Mouse (Mus musculus): ENCODE data around the gene Grk5.
"Not testable (repeated sequence)": the region's sequence is repeated elsewhere in the genome, so short reads cannot be mapped to it uniquely, and the experiment has no call there.

Gene Grk5

GRCm38 (mm10) chr19:60915236-60915635 lies 25.7 kb downstream of the Grk5 start:
- DNase-seq, result no peak

GRCm38 (mm10) chr19:60915862-60916261 lies 26.3 kb downstream of the Grk5 start:
- no peak for DNase-seq

GRCm38 (mm10) chr19:60916869-60917570 lies 27.5 kb downstream of the Grk5 start:
- no peak for DNase-seq

GRCm38 (mm10) chr19:60924534-60924933 lies 35.0 kb downstream of the Grk5 start:
- not testable (repeated sequence) for DNase-seq

- DNase-seq, result no peak
Measured at GRCm38 (mm10) chr19:60935001-60935400, 45.5 kb downstream of the Grk5 start.

- DNase-seq, result no peak
Measured at GRCm38 (mm10) chr19:60939954-60940379, 50.4 kb downstream of the Grk5 start.

- DNase-seq, result no peak
Measured at GRCm38 (mm10) chr19:60940866-60941265, 51.3 kb downstream of the Grk5 start.

GRCm38 (mm10) chr19:60945801-60946311 lies 56.3 kb downstream of the Grk5 start:
- DNase-seq, result no peak

- peak; percentile 10 for DNase-seq
Measured at GRCm38 (mm10) chr19:60946656-60947055, 57.1 kb downstream of the Grk5 start.

GRCm38 (mm10) chr19:60948996-60949395 lies 59.4 kb downstream of the Grk5 start:
- no peak for DNase-seq

- DNase-seq, result no peak
Measured at GRCm38 (mm10) chr19:60950056-60950869, 60.7 kb downstream of the Grk5 start.

GRCm38 (mm10) chr19:60955131-60955530 lies 65.6 kb downstream of the Grk5 start:
- DNase-seq, result no peak

- no peak for DNase-seq
Measured at GRCm38 (mm10) chr19:60955712-60956111, 66.2 kb downstream of the Grk5 start.

GRCm38 (mm10) chr19:60956198-60956750 lies 66.7 kb downstream of the Grk5 start:
- DNase-seq, result no peak

GRCm38 (mm10) chr19:60959706-60960230 lies 70.2 kb downstream of the Grk5 start:
- DNase-seq, result no peak

GRCm38 (mm10) chr19:60962358-60963061 lies 73.0 kb downstream of the Grk5 start:
- DNase-seq, result no peak

GRCm38 (mm10) chr19:60967909-60968308 lies 78.4 kb downstream of the Grk5 start:
- DNase-seq, result no peak

- DNase-seq, result no peak
Measured at GRCm38 (mm10) chr19:60970406-60970805, 80.9 kb downstream of the Grk5 start.

- DNase-seq, result no peak
Measured at GRCm38 (mm10) chr19:60971598-60971997, 82.0 kb downstream of the Grk5 start.

GRCm38 (mm10) chr19:60972281-60973015 lies 82.9 kb downstream of the Grk5 start:
- DNase-seq, result no peak

- no peak for DNase-seq
Measured at GRCm38 (mm10) chr19:60973508-60973907, 84.0 kb downstream of the Grk5 start.

- DNase-seq, result no peak
Measured at GRCm38 (mm10) chr19:60979581-60979980, 90.0 kb downstream of the Grk5 start.

Data from thymus, postnatal 4 days (tissue).